Mouse (Mus musculus) small intestine, adult 2 months (tissue): ENCODE data around the gene Gstm2. TPM values are rescaled to one million over a fixed set of nuclear protein-coding genes. Genes with fewer than 3 reads are reported as not detected.
"Not testable (repeated sequence)": the region's sequence is repeated elsewhere in the genome, so short reads cannot be mapped to it uniquely, and the experiment has no call there.

Experiments used
- H3K27ac ChIP-seq: fragments of 200-500 bp; 2 replicates; pipeline ENCODE4 v1.5.1; 2012; ENCODE audit warnings: low read depth, low read length, control low read depth, inconsistent platforms; ENCODE audit not compliant: insufficient read depth
- H3K27me3 ChIP-seq: fragments of 200-500 bp; 2 replicates; pipeline ENCODE4 v1.6.1; 2012; ENCODE audit warnings: mild to moderate bottlenecking, moderate library complexity, low read length, inconsistent platforms; ENCODE audit not compliant: control insufficient read depth, insufficient read depth
- H3K36me3 ChIP-seq: fragments of 200-500 bp; 2 replicates; pipeline ENCODE4 v1.6.1; 2012; ENCODE audit warnings: mild to moderate bottlenecking, low read length, control low read depth, inconsistent platforms; ENCODE audit not compliant: control insufficient read depth, insufficient read depth
- H3K4me1 ChIP-seq: fragments of 200-500 bp; 2 replicates; pipeline ENCODE4 v1.6.1; 2012; ENCODE audit warnings: low read length, inconsistent platforms, mixed read lengths; ENCODE audit not compliant: control insufficient read depth, insufficient read depth, insufficient read length
- H3K4me3 ChIP-seq: fragments of 200-500 bp; 2 replicates; pipeline ENCODE4 v1.5.1; 2012; ENCODE audit warnings: low read depth, mild to moderate bottlenecking, control low read depth, inconsistent platforms, low read length, moderate library complexity
- CTCF ChIP-seq: fragments of 200-500 bp; IDR thresholded peaks from 2 replicates; pipeline ENCODE4 v1.5.1; 2012; ENCODE audit warnings: low read depth, mild to moderate bottlenecking, control low read depth, inconsistent platforms, low read length, moderate library complexity, mixed read lengths; ENCODE audit not compliant: insufficient replicate concordance, insufficient read length; ENCODE audit errors: extremely low read depth
- POLR2A ChIP-seq: fragments of 200-500 bp; IDR thresholded peaks from 2 replicates; pipeline ENCODE4 v1.6.1; 2012; ENCODE audit warnings: low read depth, mild to moderate bottlenecking, control low read depth, inconsistent platforms, low read length, moderate library complexity
- whole genome bisulfite sequencing: fragments of 180-500 bp; shearing (Covaris S2); methylation state at CpG from one replicate; pipeline ENCODE4 v1.1.7; 2018; 5-methylcytosine and 5-hydroxymethylcytosine counted together
- polyA plus RNA-seq: library from polyadenylated mRNA; depleted of rRNA; stranded (reverse); fragments of >200 nt; gene quantifications from 2 replicates; pipeline ENCODE4 v1.2.3, GENCODE M21; 2012

Gene Gstm2
- polyA plus RNA-seq, 1 experiment = 26.7 TPM

DNA sequence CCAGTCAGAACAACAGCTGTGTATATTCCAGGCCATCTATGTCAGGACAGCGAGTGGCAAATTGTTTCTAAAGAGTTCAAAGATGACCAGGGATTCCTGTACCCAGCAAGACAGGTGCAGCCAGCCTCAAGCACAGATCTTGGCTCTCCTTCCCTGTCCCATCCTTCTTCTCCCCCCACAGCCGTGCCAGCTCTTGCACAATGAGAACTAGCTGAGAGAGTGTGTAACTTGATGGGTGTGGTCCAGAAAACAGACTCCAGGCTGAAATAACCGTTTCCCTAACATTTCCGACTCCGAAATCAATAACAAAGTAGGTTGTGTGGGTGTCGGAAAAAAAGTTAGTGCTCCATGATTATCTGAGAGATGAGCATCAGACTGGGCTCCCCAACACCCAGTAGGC is 36.4 kb upstream of the Gstm2 start:
- Histone ChIP-seq H3K27me3 (no peaks in the 10 kb centered on the region), H3K36me3 (no peaks in the 10 kb centered on the region), H3K4me3 (no peak overlapping the region), H3K27ac (no peak overlapping the region), H3K4me1 (peaks cover 26% of the 10 kb centered on the region; the same call in 1 of the 2 replicates)
- TF ChIP-seq CTCF = no peak
- TF ChIP-seq POLR2A = no peak
- 31% methylated on average over 6 of the region's 6 CpGs for WGBS

DNA sequence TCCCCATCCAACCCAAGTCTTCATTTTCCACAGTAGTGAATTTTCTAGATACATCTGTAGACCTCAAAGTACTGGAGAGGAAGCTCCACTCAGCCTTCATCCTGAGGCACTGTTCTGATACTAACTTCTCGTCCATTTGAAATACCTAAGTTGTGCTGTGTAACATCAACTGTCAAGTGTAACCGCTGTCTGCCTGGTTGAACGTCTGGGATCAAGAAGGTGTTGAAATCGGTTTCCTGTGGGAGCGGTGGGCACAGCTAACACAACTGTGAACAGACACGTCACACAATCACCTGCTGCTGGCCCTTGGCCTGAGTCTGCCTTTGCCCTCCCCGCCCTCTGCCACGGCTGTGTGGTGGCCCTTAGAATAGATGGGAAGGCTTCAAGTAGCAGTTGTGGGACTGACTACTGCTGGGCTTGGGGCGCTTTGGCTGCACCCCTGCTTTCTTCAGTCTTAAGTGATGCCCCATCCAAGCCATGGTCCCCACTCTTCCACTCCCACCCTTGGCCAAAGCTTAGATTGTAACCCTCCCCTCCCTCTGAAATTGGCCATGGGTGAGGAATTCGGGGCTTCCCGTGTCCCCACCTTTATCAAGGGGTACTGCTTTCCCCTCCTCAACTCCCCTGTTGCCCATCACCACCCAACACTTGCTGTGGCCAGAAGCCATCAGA is 34.2 kb upstream of the Gstm2 start:
- not testable (repeated sequence) for H3K27ac ChIP-seq, H3K36me3 ChIP-seq, H3K27me3 ChIP-seq, H3K4me3 ChIP-seq
- H3K4me1 ChIP-seq = peaks cover 24% of the 10 kb centered on the region; the same call in 1 of the 2 replicates
- WGBS = 84% methylated on average over 11 of the region's 11 CpGs

DNA sequence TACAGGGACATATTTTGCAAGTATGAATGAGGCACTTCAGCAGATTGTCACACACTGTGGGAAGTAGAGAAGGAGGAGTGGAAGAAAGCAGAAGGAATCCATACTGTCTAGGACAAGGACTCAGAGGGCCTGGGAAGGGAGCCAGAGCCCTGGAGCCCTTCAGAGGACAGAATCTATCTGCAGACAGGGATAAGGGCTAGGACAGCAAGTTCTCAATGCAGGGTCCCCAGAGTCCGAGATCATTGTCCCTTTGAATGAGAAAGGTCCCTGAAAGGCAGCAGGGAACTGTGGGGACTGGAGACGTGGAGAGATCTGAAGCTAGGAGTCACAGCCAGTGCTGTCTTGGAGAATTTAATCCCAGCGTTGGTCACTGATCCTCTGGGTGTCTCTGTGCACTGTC is 33.0 kb upstream of the Gstm2 start:
- not testable (repeated sequence) for H3K27ac ChIP-seq
- peaks cover 20% of the 10 kb centered on the region; the same call in 1 of the 2 replicates for H3K4me1 ChIP-seq
- 88% methylated on average over 3 of the region's 3 CpGs for WGBS

DNA sequence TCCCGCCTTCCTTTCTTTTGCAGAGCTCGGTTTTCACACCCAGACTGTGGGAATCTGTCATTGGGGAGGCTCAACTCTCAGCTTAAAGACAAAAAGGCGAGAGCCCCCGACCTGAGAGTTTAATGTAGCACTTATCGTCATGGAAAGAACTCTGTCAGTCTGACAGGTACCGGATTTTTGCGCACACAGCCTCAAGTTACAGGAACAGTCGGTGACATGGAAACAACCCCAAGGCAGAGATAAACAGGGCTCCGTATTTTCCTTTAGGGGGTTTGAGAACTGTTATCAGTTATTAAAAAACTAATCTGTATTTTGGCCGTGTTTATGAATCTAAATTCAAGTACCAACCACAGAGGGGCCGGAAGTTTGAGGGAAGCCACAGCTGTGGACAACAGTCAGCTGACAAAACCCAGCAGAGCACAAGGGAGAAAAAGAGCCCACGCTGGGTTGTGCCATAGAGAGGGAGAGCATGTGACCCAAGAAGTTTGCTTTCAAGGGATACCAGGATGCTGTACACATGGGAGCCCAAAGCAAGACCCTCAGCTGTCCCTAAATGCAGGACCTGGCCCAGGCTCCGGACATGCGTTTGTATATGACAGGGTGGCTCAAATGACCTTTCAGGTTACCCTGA is 32.1 kb upstream of the Gstm2 start:
- H3K27ac ChIP-seq = peak overlapping the region; percentile 76
- H3K36me3 ChIP-seq = no peaks in the 10 kb centered on the region
- WGBS = 11% methylated on average over 14 of the region's 14 CpGs
- no peaks in the 10 kb centered on the region for H3K27me3 ChIP-seq
- H3K4me3 ChIP-seq = peak overlapping the region; percentile 68
- peaks cover 29% of the 10 kb centered on the region; the same call in 1 of the 2 replicates for H3K4me1 ChIP-seq
- TF ChIP-seq POLR2A (no peak), CTCF (no peak)

More for the DNA sequence above, 33.0 kb upstream of the Gstm2 start:
- H3K36me3 ChIP-seq, H3K4me3 ChIP-seq, H3K27me3 ChIP-seq: not testable (repeated sequence)

DNA sequence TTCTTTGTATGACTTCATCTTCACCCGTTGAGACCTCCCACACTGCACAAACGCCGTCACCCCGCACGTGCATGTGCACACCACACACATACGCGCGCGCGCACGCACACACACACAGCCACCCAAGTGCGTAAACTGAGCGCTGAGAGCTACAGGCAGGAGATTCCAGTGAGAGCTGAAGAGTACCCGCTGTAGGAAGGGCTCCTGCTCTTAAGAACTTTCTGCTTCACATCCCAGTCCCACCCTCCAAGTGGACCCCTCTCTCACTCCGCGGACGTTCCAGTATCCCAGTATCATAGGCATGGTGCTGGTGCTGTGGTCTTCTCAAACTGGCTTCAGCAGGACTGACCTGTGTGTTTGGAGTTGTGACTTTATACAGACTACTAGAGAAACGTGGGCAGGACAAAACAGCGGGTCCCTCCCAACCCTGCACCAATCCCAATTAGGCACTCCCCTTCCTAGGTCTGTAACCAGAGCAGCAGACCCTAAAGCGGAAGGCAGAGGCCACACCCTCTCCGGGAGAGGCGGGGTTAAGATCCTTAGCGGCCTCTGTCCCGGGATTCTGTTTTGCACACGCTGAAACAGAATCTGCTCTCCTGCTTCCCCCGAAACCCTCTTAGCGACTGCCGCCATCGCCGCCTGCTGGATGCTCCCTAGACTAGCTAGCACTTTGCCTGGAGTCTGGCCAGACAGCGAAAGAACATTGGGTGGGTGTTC is 31.4 kb upstream of the Gstm2 start, which contains the start of gene Gstm1:
TSS of gene Gstm1 (minus strand) at position 501 of the 717 bp plus-strand sequence.
- H3K4me1 ChIP-seq = peaks cover 28% of the 10 kb centered on the region; the same call in 1 of the 2 replicates
- WGBS = under 1% methylated on average over 31 of the region's 31 CpGs
- peak within 1 kb of the TSS; percentile 89 for H3K27ac ChIP-seq
- H3K4me3 ChIP-seq = peak within 1 kb of the TSS; percentile 68
- H3K27me3 ChIP-seq = no peaks in the 10 kb centered on the region
- no peaks in the 10 kb centered on the region for H3K36me3 ChIP-seq
- TF ChIP-seq CTCF (peak; percentile 85), POLR2A (peak; percentile 47; the same call in 1 of the 2 replicates)

DNA sequence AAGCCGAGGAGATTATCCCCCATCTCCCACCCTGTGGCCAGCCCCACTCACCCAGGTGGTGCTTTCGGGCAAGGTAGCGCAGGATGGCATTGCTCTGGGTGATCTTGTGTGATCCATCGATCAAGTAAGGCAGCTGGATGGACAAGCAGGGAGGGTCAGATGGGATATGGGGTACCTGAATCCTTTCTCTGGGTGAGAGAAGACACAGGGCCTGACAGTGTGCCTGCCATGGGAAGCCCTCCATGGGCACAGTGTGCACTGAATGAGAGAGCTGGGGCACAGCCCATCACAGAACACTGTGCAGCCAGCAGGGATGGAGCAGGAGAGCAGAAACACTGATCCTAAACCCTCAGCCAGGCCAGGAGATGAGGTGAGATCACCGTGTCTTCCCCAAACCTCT is 30.2 kb upstream of the Gstm2 start:
- Histone ChIP-seq H3K4me3 (peak overlapping the region; percentile 1), H3K4me1 (peaks cover 24% of the 10 kb centered on the region; the same call in 1 of the 2 replicates)
- not testable (repeated sequence) for H3K27ac ChIP-seq, H3K36me3 ChIP-seq, H3K27me3 ChIP-seq
- 90% methylated on average over 5 of the region's 5 CpGs for WGBS

DNA sequence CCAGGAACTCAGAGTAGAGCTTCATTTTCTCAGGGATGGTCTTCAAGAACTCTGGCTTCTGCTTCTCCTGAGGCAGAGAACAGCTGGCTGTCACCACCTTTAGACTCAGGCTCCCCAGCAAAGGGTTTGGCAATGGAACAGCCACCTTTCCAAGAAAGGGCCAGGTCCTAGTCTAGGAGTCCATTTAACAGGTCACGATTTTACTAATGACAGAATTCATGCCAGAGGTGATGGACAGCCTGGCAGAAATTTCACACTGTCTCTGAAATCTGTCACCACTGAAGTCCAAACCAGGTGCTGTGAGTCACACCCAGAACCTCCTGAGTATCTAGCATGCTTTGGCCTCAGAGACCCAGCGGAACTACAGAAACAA is 28.7 kb upstream of the Gstm2 start:
- Histone ChIP-seq H3K4me3 (no peak overlapping the region), H3K4me1 (peaks cover 24% of the 10 kb centered on the region; the same call in 1 of the 2 replicates), H3K27ac (no peak overlapping the region), H3K27me3 (no peaks in the 10 kb centered on the region), H3K36me3 (no peaks in the 10 kb centered on the region)
- TF ChIP-seq CTCF = no peak
- TF ChIP-seq POLR2A = no peak
- WGBS = 84% methylated on average over 2 of the region's 2 CpGs
